Mouse (Mus musculus) midbrain, postnatal 0 days (tissue): ENCODE data around the gene Tsks. TPM values are rescaled to one million over a fixed set of nuclear protein-coding genes. Genes with fewer than 3 reads are reported as not detected.

Experiments used
- ATAC-seq: fragments of 200-750 bp; cut with Nextera tagmentation; 2 replicates; pipeline ENCODE4 v1.8.0; 2017; ENCODE audit warnings: moderate number of reproducible peaks, mild to moderate bottlenecking, moderate TSS enrichment, moderate library complexity; ENCODE audit not compliant: low FRiP score
- DNase-seq: peaks from one replicate; pipeline ENCODE4 v3.0.0-alpha.2; 2015; ENCODE audit warnings: low spot score
- H3K27ac ChIP-seq: fragments of 300-500 bp; sonication (generic); 2 replicates; pipeline ENCODE4 v1.5.1; 2014; ENCODE audit warnings: low read depth, mild to moderate bottlenecking, low read length, mixed read lengths
- H3K27me3 ChIP-seq: fragments of 300-500 bp; sonication (generic); 2 replicates; pipeline ENCODE4 v1.6.1; 2014; ENCODE audit warnings: low read length, control low read depth, mixed read lengths; ENCODE audit not compliant: insufficient read depth
- H3K36me3 ChIP-seq: fragments of 300-500 bp; sonication (generic); 2 replicates; pipeline ENCODE4 v1.6.1; 2014; ENCODE audit warnings: low read length, control low read depth, mixed read lengths; ENCODE audit not compliant: insufficient read depth
- H3K4me1 ChIP-seq: fragments of 300-500 bp; sonication (generic); 2 replicates; pipeline ENCODE4 v1.6.1; 2014; ENCODE audit warnings: mild to moderate bottlenecking, control low read depth, antibody characterized with exemption, low read length, mixed read lengths; ENCODE audit not compliant: insufficient read depth
- H3K4me2 ChIP-seq: fragments of 300-500 bp; sonication (generic); 2 replicates; pipeline ENCODE4 v1.6.1; 2014; ENCODE audit warnings: low read depth, mild to moderate bottlenecking, low read length, mixed read lengths; ENCODE audit not compliant: poor library complexity, severe bottlenecking
- H3K4me3 ChIP-seq: fragments of 300-500 bp; sonication (generic); 2 replicates; pipeline ENCODE4 v1.5.1; 2014; ENCODE audit warnings: low read depth, mild to moderate bottlenecking, low read length, moderate library complexity
- H3K9ac ChIP-seq: fragments of 300-500 bp; sonication (generic); replicated peaks from 2 replicates; pipeline ENCODE4 v1.6.1; 2014; ENCODE audit warnings: mild to moderate bottlenecking, low read length, moderate library complexity, mixed read lengths; ENCODE audit not compliant: poor library complexity, severe bottlenecking
- H3K9me3 ChIP-seq: fragments of 300-500 bp; sonication (generic); 2 replicates; pipeline ENCODE4 v1.6.1; 2016; ENCODE audit warnings: low read length, control low read depth
- CTCF ChIP-seq: IDR thresholded peaks from 2 replicates; pipeline ENCODE4 v1.5.1; 2016; ENCODE audit warnings: antibody characterized with exemption, mild to moderate bottlenecking
- WGBS: fragments of 180-500 bp; shearing (Covaris S2); extraction: QIAGEN DNeasy Blood & Tissue Kit; methylation state at CpG from one replicate; pipeline ENCODE4 v1.1.7; 2014; 5-methylcytosine and 5-hydroxymethylcytosine counted together
- polyA plus RNA-seq: library from polyadenylated mRNA; unstranded; fragments of >200 nt; fragmentation: Nextera tagmentation; extraction: Ambion mirVana; gene quantifications from 2 replicates; pipeline ENCODE4 v1.2.1, GENCODE M21; 2015
- total RNA-seq: library from RNA; depleted of rRNA; stranded (reverse); fragments of >200 nt; gene quantifications from 2 replicates; pipeline ENCODE4 v1.2.3, GENCODE M21; 2014; rRNA removed

Gene Tsks
- not detected in 2 replicates for total RNA-seq
- polyA plus RNA-seq, result 0.12 and 0.17 TPM in 2 replicates

DNA sequence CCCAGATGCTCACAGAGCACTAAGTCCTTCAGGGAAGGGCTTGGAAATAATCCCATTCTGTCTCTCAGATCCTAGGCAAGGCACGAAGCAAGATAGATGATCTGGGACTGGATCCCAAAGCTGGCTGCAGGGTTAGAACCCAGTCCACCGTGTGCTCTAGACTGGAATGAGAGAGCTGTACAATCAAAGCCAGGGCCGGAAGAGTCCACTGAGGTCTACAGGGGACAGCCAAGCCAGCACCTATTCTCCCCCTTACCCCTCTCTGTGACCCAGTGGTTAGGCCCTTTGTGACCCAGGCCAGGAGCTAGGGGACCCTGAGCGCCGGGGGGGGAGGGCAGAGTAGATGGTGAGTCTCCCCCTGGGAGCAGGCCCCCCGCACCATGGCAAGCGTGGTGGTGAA, at the start of gene Tsks:
TSS of gene Tsks (plus strand) at position 301 of the 400 bp plus-strand sequence.
- TF ChIP-seq CTCF, result no peak
- Histone ChIP-seq H3K9ac (no peak within 1 kb of the TSS), H3K4me3 (no peak within 1 kb of the TSS), H3K27me3 (no peaks in the 10 kb centered on the region), H3K4me1 (no peaks in the 10 kb centered on the region), H3K27ac (no peak within 1 kb of the TSS), H3K4me2 (no peak within 1 kb of the TSS), H3K9me3 (no peaks in the 10 kb centered on the region), H3K36me3 (no peaks in the 10 kb centered on the region)
- DNase-seq (no peak), ATAC-seq (no peak)
- WGBS, result 76% methylated on average over 7 of the region's 7 CpGs

DNA sequence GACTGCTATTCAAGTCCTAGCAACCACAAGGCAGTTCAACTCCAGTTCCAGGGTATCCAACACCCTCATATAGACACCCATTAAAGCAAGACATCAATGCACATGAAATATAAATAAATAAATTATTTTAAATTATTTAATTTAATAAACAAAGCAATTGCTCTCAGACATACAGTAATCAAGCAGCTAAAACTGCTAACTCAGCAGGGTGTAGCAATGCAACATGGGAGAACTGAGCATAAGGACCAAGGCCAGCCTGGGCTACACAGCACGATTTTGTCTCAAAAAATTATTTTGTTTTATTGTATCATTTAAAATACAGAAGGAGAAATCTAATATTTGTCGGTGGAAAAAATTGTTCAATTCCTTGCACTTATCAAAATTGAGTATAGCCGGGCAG, 48.8 kb upstream of the Tsks start:
- Histone ChIP-seq H3K4me3 (no peak overlapping the region), H3K4me1 (peaks cover 33% of the 10 kb centered on the region), H3K27me3 (no peaks in the 10 kb centered on the region), H3K4me2 (no peak overlapping the region), H3K9ac (no peak overlapping the region), H3K36me3 (peaks cover 2% of the 10 kb centered on the region; the same call in 1 of the 2 replicates), H3K9me3 (no peaks in the 10 kb centered on the region), H3K27ac (peak overlapping the region; percentile 91; the same call in 1 of the 2 replicates)
- no peak for ATAC-seq
- DNase-seq, result no peak
- TF ChIP-seq CTCF, result no peak
- WGBS, result 88% methylated on average over 3 of the region's 3 CpGs

DNA sequence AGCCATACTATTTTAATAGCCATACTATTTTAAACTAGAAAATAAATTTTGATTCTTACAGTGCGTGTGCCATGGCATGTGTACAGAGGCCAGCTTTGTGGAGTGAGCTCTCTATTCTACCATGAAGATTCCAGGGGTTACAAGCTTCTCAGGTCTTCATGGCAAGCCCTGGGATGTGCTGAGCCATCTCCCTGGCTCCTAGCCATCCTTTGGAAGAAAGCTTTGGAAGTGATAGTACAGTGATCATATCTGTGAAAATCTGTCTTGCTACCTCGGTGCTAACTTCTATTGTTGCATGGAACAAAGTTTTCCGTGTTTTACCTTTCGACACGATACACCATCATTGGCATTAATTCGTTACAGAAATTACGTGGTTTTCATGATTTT, 47.8 kb upstream of the Tsks start:
- Histone ChIP-seq H3K4me2 (peak overlapping the region; percentile 70), H3K9me3 (no peaks in the 10 kb centered on the region), H3K27me3 (no peaks in the 10 kb centered on the region), H3K9ac (0 out of 2 replicates have a peak overlapping the region, but pooled peaks have one; percentile 19), H3K4me3 (peak overlapping the region; percentile 57), H3K4me1 (peaks cover 33% of the 10 kb centered on the region), H3K36me3 (peaks cover 13% of the 10 kb centered on the region), H3K27ac (peak overlapping the region; percentile 91)
- TF ChIP-seq CTCF, result no peak
- DNase-seq (no peak), ATAC-seq (no peak)
- WGBS, result 20% methylated on average over 7 of the region's 7 CpGs

DNA sequence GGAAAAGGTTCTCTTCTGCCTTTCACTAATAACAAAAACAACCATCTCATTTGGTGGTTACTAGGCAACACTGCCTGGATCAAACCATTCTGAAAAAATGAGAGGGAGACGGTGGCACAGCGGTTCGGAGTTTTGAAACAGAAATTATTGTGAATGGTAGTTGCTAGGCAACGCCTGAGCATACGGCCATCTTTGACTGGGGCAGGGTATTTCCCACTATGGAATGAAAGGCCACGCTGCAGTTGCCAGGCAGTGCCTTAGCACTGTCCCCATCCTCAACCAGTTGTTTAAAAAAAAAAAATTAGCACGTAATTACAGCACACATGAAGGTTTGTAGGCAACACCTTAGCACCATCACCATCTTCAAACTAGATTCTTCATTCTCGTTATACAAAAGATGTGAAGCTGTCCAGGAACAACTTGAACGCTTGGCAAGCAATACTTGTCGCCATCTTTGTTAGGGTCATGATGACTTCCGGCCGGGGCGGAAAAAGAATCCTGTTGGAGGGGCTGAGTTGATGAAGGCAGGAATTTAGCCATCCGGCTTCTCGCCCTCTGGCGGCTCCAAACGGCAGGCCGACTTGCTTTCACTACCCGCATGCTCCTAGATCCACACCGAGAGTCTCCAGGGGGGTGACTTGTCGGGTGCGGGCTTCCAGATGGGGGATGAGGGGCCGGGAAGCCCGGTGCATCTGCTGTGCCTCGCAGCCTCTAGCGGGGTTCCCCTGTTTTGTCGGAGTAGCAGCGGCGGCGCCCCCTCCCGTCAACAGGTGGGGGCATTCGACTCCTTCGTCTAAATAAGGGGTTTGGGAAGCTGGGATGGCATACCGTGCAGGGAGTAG, 47.2 kb upstream of the Tsks start, which contains the start of gene Fuz:
TSS of gene Fuz (plus strand) at position 487 of the 842 bp plus-strand sequence.
- under 1% methylated on average over 34 of the region's 34 CpGs for WGBS
- peaks cover 19% of the 10 kb centered on the region for H3K36me3 ChIP-seq
- peak; percentile 80 for ATAC-seq
- no peaks in the 10 kb centered on the region for H3K9me3 ChIP-seq
- TF ChIP-seq CTCF, result peak; percentile 82
- peak within 1 kb of the TSS; percentile 57 for H3K4me3 ChIP-seq
- peak; percentile 98 for DNase-seq
- peak within 1 kb of the TSS; percentile 91 for H3K27ac ChIP-seq
- H3K27me3 ChIP-seq, result no peaks in the 10 kb centered on the region
- peak within 1 kb of the TSS; percentile 70 for H3K4me2 ChIP-seq
- H3K4me1 ChIP-seq, result peaks cover 28% of the 10 kb centered on the region
- peak within 1 kb of the TSS; percentile 81 for H3K9ac ChIP-seq

DNA sequence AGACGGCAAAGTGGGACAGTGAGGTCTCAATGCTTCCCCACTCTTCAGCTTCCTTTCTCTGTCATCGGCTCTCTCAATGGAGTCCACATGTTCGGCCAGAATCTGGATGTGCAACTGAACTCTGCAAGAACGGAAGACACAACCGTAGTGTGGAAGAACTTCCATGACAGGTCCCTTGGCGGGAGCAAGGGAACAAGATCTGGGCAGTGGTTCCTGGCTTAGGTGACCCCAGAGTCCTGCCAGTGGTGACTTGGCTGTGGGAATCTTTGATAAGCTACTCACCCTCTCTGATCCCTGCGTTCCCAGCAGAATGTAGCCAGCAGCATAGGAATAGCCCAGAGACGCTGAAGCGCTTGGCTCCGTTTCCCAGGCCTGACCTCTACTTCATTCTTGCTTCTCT, 46.5 kb upstream of the Tsks start:
- DNase-seq (no peak), ATAC-seq (no peak)
- Histone ChIP-seq H3K36me3 (peaks cover 19% of the 10 kb centered on the region), H3K27ac (peak overlapping the region; percentile 91), H3K4me3 (peak overlapping the region; percentile 57), H3K4me2 (peak overlapping the region; percentile 70), H3K9me3 (no peaks in the 10 kb centered on the region), H3K27me3 (no peaks in the 10 kb centered on the region), H3K9ac (peak overlapping the region; percentile 81), H3K4me1 (peaks cover 23% of the 10 kb centered on the region)
- 18% methylated on average over 10 of the region's 10 CpGs for WGBS
- TF ChIP-seq CTCF, result no peak

DNA sequence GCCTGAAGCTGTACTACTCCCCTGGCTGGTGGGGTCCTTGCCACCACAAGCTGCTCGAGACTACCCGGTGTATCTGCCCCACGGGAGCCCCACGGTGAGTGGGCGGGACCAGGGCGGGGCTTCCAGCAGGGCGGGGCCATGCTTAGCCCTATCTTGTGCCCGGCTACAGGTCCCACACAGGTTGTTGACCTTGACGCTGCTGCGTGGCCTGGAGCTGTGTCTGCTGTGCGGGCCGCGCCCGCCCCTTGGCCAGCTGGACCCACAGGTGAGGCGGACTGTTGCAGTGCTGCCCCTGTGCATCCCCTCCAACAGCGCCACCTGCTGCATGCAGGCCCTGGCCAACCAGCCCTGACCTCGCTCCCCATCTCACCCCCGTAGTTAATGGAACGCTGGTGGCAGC, 44.4 kb upstream of the Tsks start:
- DNase-seq, result no peak
- no peak for ATAC-seq
- H3K9me3 ChIP-seq, result no peaks in the 10 kb centered on the region
- H3K4me1 ChIP-seq, result peaks cover 19% of the 10 kb centered on the region
- no peak overlapping the region; the same call in 1 of the 2 replicates for H3K4me2 ChIP-seq
- peaks cover 38% of the 10 kb centered on the region for H3K36me3 ChIP-seq
- peak; percentile 49 for TF ChIP-seq CTCF
- no peak overlapping the region for H3K4me3 ChIP-seq
- no peak overlapping the region for H3K27ac ChIP-seq
- H3K27me3 ChIP-seq, result no peaks in the 10 kb centered on the region
- no peak overlapping the region for H3K9ac ChIP-seq
- WGBS, result 37% methylated on average over 12 of the region's 19 CpGs
